Mouse (Mus musculus) hindbrain, embryonic 11.5 days (tissue): Measurements from ENCODE around the gene Fgfr2. TPM values are rescaled to one million over a fixed set of nuclear protein-coding genes. Genes with fewer than 3 reads are reported as not detected.

Experiments used
- ATAC-seq: fragments of 200-750 bp; cut with Nextera tagmentation; 2 replicates; pipeline ENCODE4 v1.8.0; 2017; ENCODE audit warnings: mild to moderate bottlenecking, moderate TSS enrichment, moderate library complexity; ENCODE audit not compliant: low FRiP score
- DNase-seq: peaks from one replicate; pipeline ENCODE4 v3.0.0-alpha.2; 2015; ENCODE audit warnings: low spot score
- H3K27ac ChIP-seq: fragments of 300-500 bp; sonication (generic); 2 replicates; pipeline ENCODE4 v1.5.1; 2014; ENCODE audit warnings: mild to moderate bottlenecking, low read depth, low read length
- H3K27me3 ChIP-seq: fragments of 300-500 bp; sonication (generic); 2 replicates; pipeline ENCODE4 v1.6.1; 2014; ENCODE audit warnings: mild to moderate bottlenecking, low read length, moderate library complexity, mixed read lengths; ENCODE audit not compliant: control insufficient read depth, insufficient read depth
- H3K36me3 ChIP-seq: fragments of 300-500 bp; sonication (generic); 2 replicates; pipeline ENCODE4 v1.6.1; 2014; ENCODE audit warnings: mild to moderate bottlenecking, low read length, moderate library complexity, mixed read lengths; ENCODE audit not compliant: control insufficient read depth, insufficient read depth
- H3K4me1 ChIP-seq: fragments of 300-500 bp; sonication (generic); replicated peaks from 2 replicates; pipeline ENCODE4 v1.6.1; 2014; ENCODE audit warnings: low read length, mixed read lengths; ENCODE audit not compliant: control insufficient read depth, insufficient read depth
- H3K4me2 ChIP-seq: fragments of 300-500 bp; sonication (generic); replicated peaks from 2 replicates; pipeline ENCODE4 v1.6.1; 2014; ENCODE audit warnings: mild to moderate bottlenecking, low read depth, low read length
- H3K4me3 ChIP-seq: fragments of 300-500 bp; sonication (generic); 2 replicates; pipeline ENCODE4 v1.5.1; 2014; ENCODE audit warnings: low read depth, low read length
- H3K9ac ChIP-seq: fragments of 300-500 bp; sonication (generic); 2 replicates; pipeline ENCODE4 v1.6.1; 2014; ENCODE audit warnings: low read depth, low read length
- H3K9me3 ChIP-seq: fragments of 300-500 bp; sonication (generic); 2 replicates; pipeline ENCODE4 v1.6.1; 2016; ENCODE audit warnings: low read length; ENCODE audit not compliant: control insufficient read depth
- WGBS: fragments of 180-500 bp; shearing (Covaris S2); extraction: QIAGEN DNeasy Blood & Tissue Kit; methylation state at CpG from one replicate; pipeline ENCODE4 v1.1.7; 2014; 5-methylcytosine and 5-hydroxymethylcytosine counted together
- polyA plus RNA-seq: library from polyadenylated mRNA; unstranded; fragments of >200 nt; fragmentation: Nextera tagmentation; extraction: Ambion mirVana; gene quantifications from 2 replicates; pipeline ENCODE4 v1.2.1, GENCODE M21; 2014

Fgfr2 gene
- polyA plus RNA-seq, 1 experiment from 2014 or later = 71.3 TPM

DNA sequence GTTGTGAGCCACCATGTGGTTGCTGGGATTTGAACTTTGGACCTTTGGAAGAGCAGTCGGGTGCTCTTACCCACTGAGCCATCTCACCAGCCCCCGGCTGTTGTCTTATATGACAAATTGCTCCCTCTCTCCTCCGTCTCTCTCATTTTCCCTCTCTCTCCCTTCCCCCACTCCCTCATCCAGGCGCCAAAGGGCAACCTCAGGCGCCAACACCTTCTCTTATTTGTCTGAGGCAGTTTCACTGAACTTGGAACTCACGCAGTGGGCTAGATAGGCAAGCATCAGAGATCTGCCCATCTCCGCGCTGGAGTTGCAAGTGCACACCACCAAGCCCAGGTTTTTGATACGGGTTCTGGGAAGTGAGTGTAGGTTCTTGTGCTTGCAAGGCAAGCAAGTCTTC, 2287.1 kb downstream of the Fgfr2 start:
- WGBS = 66% methylated on average over 9 of the region's 9 CpGs
- peaks cover 4% of the 10 kb centered on the region; the same call in 1 of the 2 replicates for H3K4me1 ChIP-seq
- H3K27me3 ChIP-seq = no peaks in the 10 kb centered on the region; the same call in 1 of the 2 replicates
- DNase-seq (no peak), ATAC-seq (no peak)
- H3K4me3 ChIP-seq = no peak overlapping the region
- no peak overlapping the region for H3K9ac ChIP-seq
- H3K9me3 ChIP-seq = no peaks in the 10 kb centered on the region
- no peak overlapping the region for H3K4me2 ChIP-seq
- no peak overlapping the region for H3K27ac ChIP-seq
- no peaks in the 10 kb centered on the region for H3K36me3 ChIP-seq

DNA sequence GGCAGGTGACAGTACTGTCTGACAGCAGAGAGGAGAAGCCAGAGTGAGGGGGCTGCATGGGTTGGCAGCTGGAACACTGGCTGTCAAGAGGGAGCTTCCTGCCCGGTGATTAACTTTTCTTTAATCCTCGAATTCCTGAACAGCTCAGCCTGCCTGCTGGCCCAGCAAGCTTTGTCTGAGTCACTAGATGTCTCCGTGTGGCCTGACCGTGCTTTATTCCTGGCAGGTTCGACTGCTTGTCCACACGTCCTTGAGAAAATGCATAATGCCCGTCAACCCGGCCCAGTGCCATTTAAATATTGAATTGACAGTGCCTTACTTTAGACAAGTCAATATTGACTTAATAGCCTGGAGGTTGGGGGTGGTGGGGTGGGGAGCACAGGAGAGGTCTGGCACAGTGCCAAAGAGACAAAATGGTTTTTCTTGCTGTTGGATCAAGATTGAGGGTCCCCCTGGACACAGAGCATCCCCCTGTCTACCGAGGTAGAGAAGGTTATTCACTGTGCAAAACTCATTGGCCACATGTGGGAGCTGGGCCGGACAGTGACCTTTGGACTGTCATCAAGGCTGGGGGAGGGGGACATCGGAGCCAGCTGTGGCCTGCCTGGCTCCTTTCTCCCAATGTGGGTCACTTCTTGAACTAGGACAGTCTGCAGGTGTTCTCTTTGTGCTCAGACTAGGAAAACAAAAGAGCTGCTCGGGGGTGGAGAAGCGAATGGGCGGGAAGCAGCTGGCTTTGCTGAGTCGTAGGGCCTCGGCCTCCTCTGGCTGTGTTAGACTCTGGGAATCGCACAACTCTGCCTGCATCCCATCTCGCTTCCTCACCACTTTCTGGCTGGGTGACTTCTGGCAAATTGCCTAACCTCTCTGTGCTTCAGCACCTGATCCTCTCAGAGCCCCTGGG, 2287.9 kb downstream of the Fgfr2 start:
- 5% methylated on average over 18 of the region's 18 CpGs for WGBS
- no peaks in the 10 kb centered on the region; the same call in 1 of the 2 replicates for H3K27me3 ChIP-seq
- ATAC-seq (peak; percentile 18), DNase-seq (peak; percentile 57)
- no peak overlapping the region for H3K4me3 ChIP-seq
- no peak overlapping the region for H3K9ac ChIP-seq
- H3K36me3 ChIP-seq = no peaks in the 10 kb centered on the region
- no peak overlapping the region for H3K4me2 ChIP-seq
- no peaks in the 10 kb centered on the region for H3K9me3 ChIP-seq
- H3K4me1 ChIP-seq = peaks cover 4% of the 10 kb centered on the region; the same call in 1 of the 2 replicates
- no peak overlapping the region for H3K27ac ChIP-seq

DNA sequence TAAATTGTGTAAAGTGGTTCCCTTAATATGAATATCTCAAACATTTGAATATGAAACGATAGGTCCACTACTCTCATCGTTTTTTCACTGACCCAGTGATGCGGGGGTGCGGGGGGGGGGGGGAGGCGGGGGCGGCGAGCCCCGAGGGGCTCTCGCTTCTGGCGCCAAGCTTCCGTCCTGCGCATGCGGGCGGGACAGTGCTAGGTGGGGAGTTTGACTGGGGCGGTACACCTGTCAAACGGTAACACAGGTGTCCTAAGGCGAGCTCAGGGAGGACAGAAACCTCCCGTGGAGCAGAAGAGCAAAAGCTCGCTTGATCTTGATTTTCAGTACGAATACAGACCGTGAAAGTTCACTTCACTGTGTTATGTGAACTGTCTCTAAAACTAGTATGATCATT, 2288.9 kb downstream of the Fgfr2 start:
- Histone ChIP-seq H3K9me3 (no peaks in the 10 kb centered on the region), H3K4me1 (peaks cover 4% of the 10 kb centered on the region; the same call in 1 of the 2 replicates), H3K36me3 (no peaks in the 10 kb centered on the region), H3K27me3 (no peaks in the 10 kb centered on the region; the same call in 1 of the 2 replicates), H3K4me3 (no peak overlapping the region), H3K4me2 (no peak overlapping the region), H3K9ac (no peak overlapping the region), H3K27ac (no peak overlapping the region)
- DNase-seq (peak; percentile 98), ATAC-seq (peak; percentile 84)
- 22% methylated on average over 21 of the region's 21 CpGs for WGBS

DNA sequence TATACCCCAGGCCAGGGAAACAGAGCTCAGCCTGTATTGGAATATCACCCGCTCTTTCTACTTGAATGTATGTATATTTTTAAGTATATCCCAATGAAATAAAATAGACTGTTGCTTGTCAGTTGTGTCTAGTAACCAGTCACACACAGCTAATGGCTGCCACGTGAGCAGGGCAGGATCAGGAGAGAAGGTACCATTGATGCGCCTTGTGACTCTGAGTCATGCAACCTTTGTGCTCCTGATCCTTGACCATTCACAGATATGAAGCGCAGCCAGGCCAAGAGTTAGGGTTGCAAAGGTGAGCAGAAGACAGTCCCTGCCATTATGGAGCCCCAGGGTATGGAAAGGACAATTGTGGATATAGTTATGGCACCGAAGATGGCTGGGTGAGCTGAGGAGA, 2291.6 kb downstream of the Fgfr2 start:
- Histone ChIP-seq H3K9ac (no peak overlapping the region), H3K27me3 (no peaks in the 10 kb centered on the region; the same call in 1 of the 2 replicates), H3K4me3 (no peak overlapping the region), H3K9me3 (no peaks in the 10 kb centered on the region), H3K36me3 (no peaks in the 10 kb centered on the region), H3K4me1 (peaks cover 4% of the 10 kb centered on the region; the same call in 1 of the 2 replicates), H3K4me2 (no peak overlapping the region), H3K27ac (no peak overlapping the region)
- ATAC-seq = no peak
- 94% methylated on average over 5 of the region's 5 CpGs for WGBS
- DNase-seq = no peak

DNA sequence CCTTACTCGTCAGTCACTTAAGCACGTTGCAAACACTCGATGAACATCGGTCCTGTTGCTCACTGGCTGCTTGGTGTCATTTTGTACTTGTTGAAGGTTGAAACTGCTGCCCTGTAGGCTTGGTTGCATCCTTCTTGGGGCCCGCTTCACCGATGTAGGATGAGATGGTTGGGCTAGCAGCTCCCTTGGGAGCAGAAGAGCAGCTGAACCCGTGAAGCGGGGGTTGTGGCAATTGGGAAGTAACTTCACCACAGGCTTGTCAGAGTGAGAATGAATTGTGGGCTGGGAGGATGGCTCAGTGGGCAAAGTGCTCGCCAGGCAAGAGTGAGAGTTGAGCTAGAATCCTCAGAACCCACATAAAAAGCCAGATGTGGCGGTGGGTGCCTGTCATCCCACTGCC, 2294.7 kb downstream of the Fgfr2 start:
- Histone ChIP-seq H3K4me1 (no peaks in the 10 kb centered on the region), H3K4me2 (no peak overlapping the region), H3K36me3 (no peaks in the 10 kb centered on the region), H3K27ac (no peak overlapping the region), H3K9me3 (no peaks in the 10 kb centered on the region), H3K4me3 (no peak overlapping the region), H3K9ac (no peak overlapping the region), H3K27me3 (no peaks in the 10 kb centered on the region; the same call in 1 of the 2 replicates)
- 87% methylated on average over 10 of the region's 10 CpGs for WGBS
- DNase-seq (no peak), ATAC-seq (no peak)

DNA sequence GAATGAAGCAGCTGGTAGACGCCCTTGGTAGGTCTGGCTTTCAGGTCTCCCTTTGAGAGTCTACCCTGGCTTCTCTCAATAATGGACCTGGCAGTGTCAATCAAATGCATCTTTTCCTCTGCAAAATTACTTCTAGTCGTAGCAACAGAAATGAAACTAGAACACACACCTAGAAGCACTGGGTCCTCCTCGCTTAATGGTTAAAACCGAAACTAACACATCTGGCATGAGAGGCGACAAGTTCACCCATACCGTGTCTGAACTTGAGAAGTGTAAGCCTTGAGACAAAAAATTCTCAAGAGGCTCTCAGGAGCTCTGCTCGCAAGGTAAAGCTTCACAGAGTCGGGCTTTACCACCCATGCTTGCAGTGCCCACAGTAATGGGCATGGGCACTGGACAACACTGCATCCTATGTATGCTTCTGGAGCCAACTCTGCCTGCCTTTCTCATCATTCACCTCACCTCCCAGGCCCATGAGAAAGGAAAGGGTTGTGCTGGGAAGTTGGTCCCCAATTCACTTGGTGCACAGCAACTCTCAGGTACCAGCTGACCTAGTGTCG, 2295.2 kb downstream of the Fgfr2 start:
- no peak for ATAC-seq
- DNase-seq = no peak
- 91% methylated on average over 9 of the region's 9 CpGs for whole genome bisulfite sequencing
- Histone ChIP-seq H3K27me3 (no peaks in the 10 kb centered on the region), H3K36me3 (no peaks in the 10 kb centered on the region), H3K9ac (no peak overlapping the region), H3K27ac (no peak overlapping the region), H3K4me2 (no peak overlapping the region), H3K9me3 (no peaks in the 10 kb centered on the region), H3K4me1 (no peaks in the 10 kb centered on the region), H3K4me3 (no peak overlapping the region)

DNA sequence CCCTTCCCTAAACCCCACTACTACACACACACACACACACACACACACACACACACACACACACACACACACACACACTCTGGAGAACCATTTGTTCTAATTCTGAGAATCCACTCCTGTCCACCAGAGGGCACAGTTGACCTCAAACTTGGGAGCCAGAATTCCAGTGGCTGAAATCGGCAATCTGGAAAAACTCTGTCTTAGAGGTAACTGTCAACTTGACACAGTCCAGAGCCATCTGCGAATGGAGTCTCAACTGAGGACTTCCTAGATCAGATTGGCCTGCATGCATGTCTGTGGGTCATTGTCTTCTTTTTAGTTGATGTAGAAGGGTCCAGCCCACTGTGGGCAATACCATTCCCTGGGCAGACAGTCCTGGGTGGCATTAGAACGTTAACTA, 2295.7 kb downstream of the Fgfr2 start:
- DNase-seq (peak; percentile 67), ATAC-seq (no peak)
- no peaks in the 10 kb centered on the region for H3K27me3 ChIP-seq
- no peak overlapping the region for H3K4me3 ChIP-seq
- no peaks in the 10 kb centered on the region for H3K9me3 ChIP-seq
- 63% methylated on average over 3 of the region's 3 CpGs for WGBS
- H3K36me3 ChIP-seq = no peaks in the 10 kb centered on the region
- no peak overlapping the region for H3K4me2 ChIP-seq
- no peak overlapping the region for H3K27ac ChIP-seq
- no peaks in the 10 kb centered on the region for H3K4me1 ChIP-seq
- no peak overlapping the region for H3K9ac ChIP-seq

DNA sequence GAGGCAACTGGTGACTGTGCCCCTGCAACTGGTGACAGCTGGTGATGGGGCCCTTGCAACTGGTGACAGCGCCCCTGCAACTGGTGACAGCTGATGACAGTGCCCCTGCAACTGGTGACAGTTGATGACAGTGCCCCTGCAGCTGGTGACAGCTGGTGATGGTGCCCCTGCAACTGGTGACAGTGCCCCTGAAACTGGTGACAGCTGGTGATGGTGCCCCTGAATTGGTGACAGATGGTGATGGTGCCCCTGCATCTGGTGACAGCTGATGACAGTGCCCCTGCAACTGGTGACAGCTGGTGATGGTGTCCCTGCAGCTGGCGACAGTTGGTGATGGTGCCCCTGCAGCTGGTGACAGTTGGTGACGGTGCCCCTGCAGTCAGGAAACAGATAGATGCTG, 2296.8 kb downstream of the Fgfr2 start:
- H3K4me1 ChIP-seq = no peaks in the 10 kb centered on the region
- no peaks in the 10 kb centered on the region for H3K36me3 ChIP-seq
- no peaks in the 10 kb centered on the region for H3K27me3 ChIP-seq
- H3K4me3 ChIP-seq = no peak overlapping the region
- WGBS = 71% methylated on average over 3 of the region's 3 CpGs
- ATAC-seq = no peak
- no peak overlapping the region for H3K9ac ChIP-seq
- H3K27ac ChIP-seq = no peak overlapping the region
- H3K4me2 ChIP-seq = no peak overlapping the region
- DNase-seq = no peak
- no peaks in the 10 kb centered on the region for H3K9me3 ChIP-seq

DNA sequence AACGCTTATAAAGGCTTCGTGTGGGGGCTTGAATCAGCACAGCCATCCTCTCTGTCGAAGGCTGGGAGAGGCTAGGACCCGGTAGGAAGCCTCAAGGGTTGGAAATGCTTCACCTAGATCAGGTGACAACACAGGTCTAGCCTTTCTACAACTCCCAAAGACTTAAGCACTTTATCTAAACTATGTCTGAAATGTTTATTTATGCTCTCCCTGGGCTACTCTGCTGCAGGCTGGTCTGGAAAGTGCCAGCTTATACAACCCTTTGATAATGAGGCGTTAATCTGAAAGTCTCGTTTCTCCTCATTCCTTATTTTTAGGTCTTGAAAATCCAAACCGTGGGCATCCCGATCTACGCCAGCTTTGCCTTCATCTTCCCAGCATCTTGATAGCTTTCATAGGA, 2299.2 kb downstream of the Fgfr2 start:
- Histone ChIP-seq H3K4me2 (no peak overlapping the region), H3K9me3 (no peaks in the 10 kb centered on the region), H3K4me3 (no peak overlapping the region), H3K4me1 (no peaks in the 10 kb centered on the region), H3K9ac (no peak overlapping the region), H3K27ac (no peak overlapping the region), H3K27me3 (no peaks in the 10 kb centered on the region), H3K36me3 (no peaks in the 10 kb centered on the region)
- ATAC-seq = no peak
- DNase-seq = no peak
- WGBS = 79% methylated on average over 9 of the region's 9 CpGs
